Mouse (Mus musculus): ENCODE data around the gene Gm11172.

DNA sequence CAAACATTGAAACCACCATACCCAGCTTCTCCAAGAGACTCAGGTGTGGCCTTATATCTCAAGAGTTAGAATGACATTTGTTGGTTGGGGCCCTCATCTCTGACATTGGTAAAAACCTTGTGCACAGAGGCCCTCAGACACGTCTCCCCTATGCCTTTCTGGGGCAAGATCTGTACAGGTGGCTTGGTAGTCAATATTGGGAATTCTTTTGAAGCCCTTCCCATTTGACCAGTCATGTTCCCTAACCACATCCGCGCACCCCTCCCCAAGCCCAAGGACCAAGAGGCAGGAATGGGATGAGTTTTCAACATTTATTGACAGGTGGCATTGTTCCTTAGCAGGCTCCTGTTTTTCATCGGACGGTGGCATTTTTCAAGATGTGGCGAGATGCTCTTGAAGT lies 16.7 kb upstream of the Gm11172 start, which contains the start of gene Prm2:
- TF ChIP-seq CTCF (IDR thresholded peaks at IDR 0.05; ENCODE audit: low read depth) (no peak), EP300 (IDR thresholded peaks at IDR 0.05; ENCODE audit: low read depth) (no peak)
